Mouse (Mus musculus) kidney, adult 10 weeks (tissue): ENCODE data around the gene Baat. TPM values are rescaled to one million over a fixed set of nuclear protein-coding genes. Genes with fewer than 3 reads are reported as not detected.

Experiments
- polyA plus RNA-seq: library from polyadenylated mRNA; stranded (reverse); fragments of 350-450 nt; fragmentation: Illumina TruSeq; extraction: RNeasy Lipid Tissue Mini Kit (QIAGEN cat#74804); gene quantifications from one replicate; pipeline ENCODE4 v1.2.3, GENCODE M21; 2014; ENCODE audit warnings: low read depth, low replicate concordance

Gene Baat
- polyA plus RNA-seq: 11.2 TPM

GRCm38 (mm10) chr4:49506386-49506785 is at the start of gene Baat:
Gene Baat, minus strand, starts transcription at chr4:49506557.

GRCm38 (mm10) chr4:49549383-49549782 is 43.0 kb upstream of the Baat start, which contains the start of gene Aldob:
Gene Aldob, minus strand, starts transcription at chr4:49549546.

DNA sequence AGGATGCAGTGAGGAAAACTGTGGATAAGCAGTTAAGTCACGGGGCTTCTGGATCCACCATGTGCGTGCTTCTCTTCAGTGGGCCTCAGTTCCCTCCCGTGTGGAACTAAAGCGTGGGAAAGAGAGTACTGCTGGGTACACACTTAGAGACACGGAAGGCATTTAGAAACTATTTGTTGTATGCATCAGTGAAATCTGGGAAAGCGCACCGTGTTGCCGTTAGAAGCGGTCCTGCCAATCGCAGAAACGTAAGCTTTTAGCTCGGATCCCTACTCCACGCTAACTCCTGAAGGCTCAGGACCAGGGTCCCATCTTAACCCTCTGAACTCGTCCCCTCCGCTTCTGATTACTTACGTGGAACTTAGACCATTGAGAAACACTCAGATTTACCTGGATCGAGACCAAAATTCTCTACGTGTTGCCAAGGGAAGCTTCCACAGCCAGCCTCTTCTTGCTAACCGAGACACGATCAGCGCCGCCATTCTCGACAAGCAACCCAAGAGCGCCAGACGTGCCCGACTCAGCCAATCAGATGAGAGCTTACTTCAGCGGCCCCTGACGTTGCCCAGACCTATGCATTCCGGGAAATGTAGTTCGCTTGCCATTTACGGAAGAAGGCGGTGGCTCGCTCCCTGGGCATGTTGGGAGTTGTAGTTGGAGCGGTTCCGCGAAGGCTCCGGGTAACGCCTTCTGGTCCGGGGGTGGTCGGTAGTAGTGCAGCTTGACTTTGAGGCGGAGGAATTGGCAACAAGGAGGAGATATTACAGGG is 14.4 kb upstream of the Baat start, which contains the start of the genes Mrpl50 and Zfp189:
Gene Mrpl50, minus strand, starts transcription at position 522 of the 769 bp plus-strand sequence.
Gene Zfp189, plus strand, starts transcription at position 605 of the 769 bp plus-strand sequence.

DNA sequence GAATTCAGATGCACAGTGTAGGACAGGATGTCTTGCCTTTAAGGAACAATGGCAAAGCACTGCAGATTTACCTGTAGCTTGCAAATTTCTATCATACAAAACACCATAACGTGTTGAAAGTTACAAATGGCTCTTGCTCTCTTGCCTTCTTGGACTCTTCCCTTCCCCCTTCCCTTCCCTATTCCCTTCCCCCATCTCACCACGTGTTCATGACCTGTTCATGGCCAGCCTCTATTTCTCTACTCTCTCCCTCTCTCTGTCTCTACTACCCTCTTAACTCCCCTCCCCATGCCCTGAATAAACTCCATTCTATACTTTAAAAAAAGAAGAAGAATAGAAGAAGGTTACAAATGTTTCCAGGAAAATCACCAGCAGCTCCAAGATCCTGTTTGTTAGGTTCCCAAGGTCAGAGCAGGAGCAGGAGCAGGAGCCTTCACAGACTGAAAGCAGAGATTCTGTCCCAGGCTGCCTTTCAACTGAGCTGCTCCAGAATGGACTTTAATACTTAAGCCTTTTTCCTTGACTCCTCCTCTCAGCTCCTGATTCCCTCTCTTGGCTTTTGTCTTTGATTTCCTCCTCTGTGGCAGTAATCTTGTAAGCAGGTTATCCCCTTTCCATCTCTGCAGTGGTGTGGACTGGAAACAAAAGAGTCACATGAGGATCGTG is 32.8 kb downstream of the Baat start, which contains the start of gene Acnat1:
Gene Acnat1, minus strand, starts transcription at position 478 of the 666 bp plus-strand sequence.

Other genes with a start within 250 kb of the Baat start
- gene Acnat2, start 98.4 kb downstream of the Baat start, polyA plus RNA-seq: 174 TPM
- 96.6 TPM for gene Acnat1, start 32.6 kb downstream of the Baat start, polyA plus RNA-seq
- 242 TPM for gene Mrpl50, start 14.5 kb upstream of the Baat start, polyA plus RNA-seq
- 23.4 TPM for gene Zfp189, start 14.6 kb upstream of the Baat start, polyA plus RNA-seq
- 8,084 TPM for gene Aldob, start 43.0 kb upstream of the Baat start, polyA plus RNA-seq
- gene Tmem246, start 91.3 kb upstream of the Baat start, polyA plus RNA-seq: 7.1 TPM
- gene Rnf20, start 125.4 kb upstream of the Baat start, polyA plus RNA-seq: 46.1 TPM
- gene Ppp3r2, start 175.5 kb upstream of the Baat start, polyA plus RNA-seq: not detected